Mouse (Mus musculus): ENCODE measurements around the gene Mamstr. TPM values are rescaled to one million over a fixed set of nuclear protein-coding genes. Genes with fewer than 3 reads are reported as not detected.
A peak's percentile ranks its signal among the peaks of the same experiment; 100 is the strongest.

Gene Mamstr
- polyA plus RNA-seq (2012; rRNA removed) = 5.2 and 7.1 TPM in 2 replicates

- Histone ChIP-seq H3K4me3 (ENCODE audit: insufficient read depth, low read length) (no peak within 1 kb of the TSS), H3K27ac (ENCODE audit: insufficient read depth, low read length) (no peak within 1 kb of the TSS), H3K4me1 (ENCODE audit: control insufficient read depth, insufficient read depth, low read length) (no peaks in the 10 kb centered on the region; the same call in 1 of the 2 replicates)
- TF ChIP-seq POLR2A (IDR thresholded peaks at IDR 0.05; ENCODE audit: extremely low read depth, insufficient read depth, low read length) (no peak), CTCF (IDR thresholded peaks at IDR 0.05; ENCODE audit: extremely low read depth, insufficient read depth, low read length) (no peak)
These were observed at the start of gene Mamstr for GRCm38 (mm10) chr7:45639561-45640027. TSS of gene Mamstr (plus strand) at chr7:45639977.

- Histone ChIP-seq H3K27ac (ENCODE audit: insufficient read depth, low read length) (no peak overlapping the region), H3K4me3 (ENCODE audit: insufficient read depth, low read length) (no peak overlapping the region), H3K4me1 (ENCODE audit: control insufficient read depth, insufficient read depth, low read length) (no peaks in the 10 kb centered on the region)
- TF ChIP-seq CTCF (IDR thresholded peaks at IDR 0.05; ENCODE audit: extremely low read depth, insufficient read depth, low read length) = no peak
- TF ChIP-seq POLR2A (IDR thresholded peaks at IDR 0.05; ENCODE audit: extremely low read depth, insufficient read depth, low read length) = no peak
These were observed 48.9 kb upstream of the Mamstr start for GRCm38 (mm10) chr7:45590874-45591273.

- Histone ChIP-seq H3K27ac (ENCODE audit: insufficient read depth, low read length) (no peak overlapping the region), H3K4me3 (ENCODE audit: insufficient read depth, low read length) (no peak overlapping the region), H3K4me1 (ENCODE audit: control insufficient read depth, insufficient read depth, low read length) (no peaks in the 10 kb centered on the region)
- TF ChIP-seq CTCF (IDR thresholded peaks at IDR 0.05; ENCODE audit: extremely low read depth, insufficient read depth, low read length) (no peak), POLR2A (IDR thresholded peaks at IDR 0.05; ENCODE audit: extremely low read depth, insufficient read depth, low read length) (no peak)
These were observed 47.9 kb upstream of the Mamstr start for GRCm38 (mm10) chr7:45591880-45592279.

GRCm38 (mm10) chr7:45593118-45593815 is 46.5 kb upstream of the Mamstr start:
- Histone ChIP-seq H3K4me3 (ENCODE audit: insufficient read depth, low read length) (no peak overlapping the region), H3K27ac (ENCODE audit: insufficient read depth, low read length) (no peak overlapping the region), H3K4me1 (ENCODE audit: control insufficient read depth, insufficient read depth, low read length) (no peaks in the 10 kb centered on the region)
- TF ChIP-seq POLR2A (IDR thresholded peaks at IDR 0.05; ENCODE audit: extremely low read depth, insufficient read depth, low read length) (no peak), CTCF (IDR thresholded peaks at IDR 0.05; ENCODE audit: extremely low read depth, insufficient read depth, low read length) (peak; percentile 78)

- no peak for TF ChIP-seq POLR2A (IDR thresholded peaks at IDR 0.05; ENCODE audit: extremely low read depth, insufficient read depth, low read length)
- TF ChIP-seq CTCF (IDR thresholded peaks at IDR 0.05; ENCODE audit: extremely low read depth, insufficient read depth, low read length) = no peak
- Histone ChIP-seq H3K27ac (ENCODE audit: insufficient read depth, low read length) (no peak overlapping the region), H3K4me1 (ENCODE audit: control insufficient read depth, insufficient read depth, low read length) (no peaks in the 10 kb centered on the region), H3K4me3 (ENCODE audit: insufficient read depth, low read length) (no peak overlapping the region)
These were observed 44.6 kb upstream of the Mamstr start for GRCm38 (mm10) chr7:45595176-45595575.

GRCm38 (mm10) chr7:45596107-45596506 is 43.7 kb upstream of the Mamstr start:
- H3K27ac ChIP-seq (ENCODE audit: insufficient read depth, low read length) = no peak overlapping the region
- H3K4me1 ChIP-seq (ENCODE audit: control insufficient read depth, insufficient read depth, low read length) = no peaks in the 10 kb centered on the region
- H3K4me3 ChIP-seq (ENCODE audit: insufficient read depth, low read length) = no peak overlapping the region
- TF ChIP-seq CTCF (IDR thresholded peaks at IDR 0.05; ENCODE audit: extremely low read depth, insufficient read depth, low read length) (no peak), POLR2A (IDR thresholded peaks at IDR 0.05; ENCODE audit: extremely low read depth, insufficient read depth, low read length) (no peak)

- Histone ChIP-seq H3K4me3 (ENCODE audit: insufficient read depth, low read length) (no peak overlapping the region), H3K27ac (ENCODE audit: insufficient read depth, low read length) (no peak overlapping the region), H3K4me1 (ENCODE audit: control insufficient read depth, insufficient read depth, low read length) (no peaks in the 10 kb centered on the region)
- TF ChIP-seq POLR2A (IDR thresholded peaks at IDR 0.05; ENCODE audit: extremely low read depth, insufficient read depth, low read length) (no peak), CTCF (IDR thresholded peaks at IDR 0.05; ENCODE audit: extremely low read depth, insufficient read depth, low read length) (no peak)
These were observed 42.8 kb upstream of the Mamstr start for GRCm38 (mm10) chr7:45597013-45597412.

GRCm38 (mm10) chr7:45597527-45597926 is 42.2 kb upstream of the Mamstr start:
- Histone ChIP-seq H3K27ac (ENCODE audit: insufficient read depth, low read length) (no peak overlapping the region), H3K4me1 (ENCODE audit: control insufficient read depth, insufficient read depth, low read length) (no peaks in the 10 kb centered on the region), H3K4me3 (ENCODE audit: insufficient read depth, low read length) (no peak overlapping the region)
- no peak for TF ChIP-seq POLR2A (IDR thresholded peaks at IDR 0.05; ENCODE audit: extremely low read depth, insufficient read depth, low read length)

GRCm38 (mm10) chr7:45598960-45599879 is 40.6 kb upstream of the Mamstr start:
- Histone ChIP-seq H3K4me1 (ENCODE audit: control insufficient read depth, insufficient read depth, low read length) (no peaks in the 10 kb centered on the region), H3K4me3 (ENCODE audit: insufficient read depth, low read length) (no peak overlapping the region), H3K27ac (ENCODE audit: insufficient read depth, low read length) (no peak overlapping the region)
- TF ChIP-seq CTCF (IDR thresholded peaks at IDR 0.05; ENCODE audit: extremely low read depth, insufficient read depth, low read length) = no peak
- TF ChIP-seq POLR2A (IDR thresholded peaks at IDR 0.05; ENCODE audit: extremely low read depth, insufficient read depth, low read length) = no peak
